Mouse (Mus musculus) CH12.LX (cell line): ENCODE measurements around the gene Gtdc1. TPM values are rescaled to one million over a fixed set of nuclear protein-coding genes. Genes with fewer than 3 reads are reported as not detected.

Source experiments
- DNase-seq: peaks from one replicate; pipeline ENCODE4 v3.0.0-alpha.2; 2013; ENCODE audit errors: extremely low read depth
- H3K27ac ChIP-seq: 2 replicates; pipeline ENCODE4 v1.5.1; 2012; ENCODE audit warnings: low read depth, mild to moderate bottlenecking, control low read depth, moderate library complexity; ENCODE audit not compliant: insufficient read depth
- H3K27me3 ChIP-seq: replicated peaks from 2 replicates; pipeline ENCODE3; 2012; ENCODE audit warnings: inconsistent platforms
- H3K36me3 ChIP-seq, 2 experiments: replicated peaks in 1 of 2; 2 replicates each; pipeline versions ENCODE3 to v1.6.1; 2012; ENCODE audit warnings: inconsistent platforms in 1 of 2, low read length in 1 of 2, mild to moderate bottlenecking in 1 of 2, mixed read lengths in 1 of 2, moderate library complexity in 1 of 2; ENCODE audit not compliant: control insufficient read depth in 1 of 2, insufficient read depth in 1 of 2
- H3K4me1 ChIP-seq, 2 experiments: 2 replicates each; pipeline ENCODE4 v1.6.1; 2012; ENCODE audit warnings: inconsistent platforms in 1 of 2, moderate library complexity in 1 of 2; ENCODE audit not compliant: insufficient read depth in 2 of 2, control insufficient read depth in 1 of 2
- H3K4me2 ChIP-seq: 2 replicates; pipeline ENCODE4 v1.6.1; 2012; ENCODE audit warnings: low read depth, mild to moderate bottlenecking, control low read depth; ENCODE audit not compliant: poor library complexity, insufficient read depth, severe bottlenecking
- H3K4me3 ChIP-seq, 3 experiments: fragments of 150-350 bp in 1 of 3; sonication (generic) in 1 of 3; replicated peaks in 1 of 3; 2 replicates each; pipeline versions ENCODE3 to v1.5.1; 2011 to 2012; ENCODE audit warnings: low read depth in 2 of 3, low read length in 2 of 3, mild to moderate bottlenecking in 2 of 3, moderate library complexity in 2 of 3, control low read depth in 1 of 3, improper control_type of control experiment in 1 of 3, inconsistent platforms in 1 of 3, mixed read lengths in 1 of 3; ENCODE audit not compliant: poor library complexity in 1 of 3
- H3K79me2 ChIP-seq: replicated peaks from 2 replicates; pipeline ENCODE4 v1.6.1; 2012; ENCODE audit warnings: mild to moderate bottlenecking, moderate library complexity; ENCODE audit not compliant: control insufficient read depth, poor library complexity, insufficient read depth, severe bottlenecking; ENCODE audit errors: extremely low read depth
- H3K9ac ChIP-seq: 2 replicates; pipeline ENCODE4 v1.6.1; 2012; ENCODE audit warnings: low read depth, mild to moderate bottlenecking, control low read depth, moderate library complexity; ENCODE audit not compliant: insufficient read depth
- H3K9me3 ChIP-seq: replicated peaks from 2 replicates; pipeline ENCODE3; 2012; ENCODE audit warnings: low read length, inconsistent platforms, mixed read lengths
- BHLHE40 ChIP-seq: IDR thresholded peaks from 2 replicates; pipeline ENCODE4 v1.6.1; 2011; ENCODE audit warnings: mild to moderate bottlenecking, low read depth, low read length, improper control_type of control experiment
- CHD1 ChIP-seq: IDR thresholded peaks from 2 replicates; pipeline ENCODE4 v1.6.1; 2012; ENCODE audit warnings: low read depth, low read length, improper control_type of control experiment, inconsistent platforms
- CHD2 ChIP-seq: IDR thresholded peaks from 2 replicates; pipeline ENCODE4 v1.6.1; 2011; ENCODE audit warnings: low read length, improper control_type of control experiment
- CTCF ChIP-seq, 2 experiments: IDR thresholded peaks in 1 of 2; conservative IDR thresholded peaks in 1 of 2; 2 replicates each; pipeline ENCODE4 v1.5.1; 2011 to 2012; ENCODE audit warnings: low read depth in 2 of 2, low read length in 2 of 2, improper control_type of control experiment in 1 of 2, inconsistent platforms in 1 of 2, mild to moderate bottlenecking in 1 of 2, moderate library complexity in 1 of 2
- E2F4 ChIP-seq: IDR thresholded peaks from 2 replicates; pipeline ENCODE4 v1.6.1; 2011; ENCODE audit warnings: low read depth, low read length, improper control_type of control experiment; ENCODE audit not compliant: insufficient replicate concordance
- EP300 ChIP-seq: IDR thresholded peaks from 2 replicates; pipeline ENCODE4 v1.6.1; 2011; ENCODE audit warnings: low read length, improper control_type of control experiment
- GABPA ChIP-seq: IDR thresholded peaks from 2 replicates; pipeline ENCODE4 v1.6.1; 2012; ENCODE audit warnings: low read depth, low read length, improper control_type of control experiment, inconsistent platforms; ENCODE audit not compliant: insufficient replicate concordance
- HCFC1 ChIP-seq: IDR thresholded peaks from 2 replicates; pipeline ENCODE4 v1.6.1; 2012; ENCODE audit warnings: low read depth, mild to moderate bottlenecking, inconsistent platforms, low read length, improper control_type of control experiment
- IRF4 ChIP-seq: IDR thresholded peaks from 2 replicates; pipeline ENCODE4 v1.6.1; 2014; ENCODE audit warnings: low read depth, mild to moderate bottlenecking, inconsistent platforms, low read length, improper control_type of control experiment
- JUN ChIP-seq: IDR thresholded peaks from 2 replicates; pipeline ENCODE4 v1.6.1; 2011; ENCODE audit warnings: low read depth, mild to moderate bottlenecking, low read length, improper control_type of control experiment, moderate library complexity; ENCODE audit not compliant: insufficient read depth
- JUND ChIP-seq: conservative IDR thresholded peaks from 2 replicates; pipeline ENCODE4 v1.6.1; 2011; ENCODE audit warnings: low read depth, low read length, improper control_type of control experiment
- KAT2A ChIP-seq: IDR thresholded peaks from 2 replicates; pipeline ENCODE4 v1.6.1; 2012; ENCODE audit warnings: low read length, improper control_type of control experiment, inconsistent platforms; ENCODE audit not compliant: insufficient replicate concordance
- MAFK ChIP-seq: IDR thresholded peaks from 2 replicates; pipeline ENCODE4 v1.6.1; 2011; ENCODE audit warnings: low read length, improper control_type of control experiment; ENCODE audit not compliant: insufficient replicate concordance
- MEF2A ChIP-seq: IDR thresholded peaks from 2 replicates; pipeline ENCODE4 v1.6.1; 2014; ENCODE audit warnings: low read depth, mild to moderate bottlenecking, inconsistent platforms, low read length, improper control_type of control experiment, borderline replicate concordance
- MYC ChIP-seq: IDR thresholded peaks from 2 replicates; pipeline ENCODE4 v1.6.1; 2011; ENCODE audit warnings: low read depth, mild to moderate bottlenecking, improper control_type of control experiment, low read length
- NELFE ChIP-seq: IDR thresholded peaks from 2 replicates; pipeline ENCODE4 v1.6.1; 2011; ENCODE audit warnings: low read depth, low read length, improper control_type of control experiment
- PAX5 ChIP-seq: IDR thresholded peaks from 2 replicates; pipeline ENCODE4 v1.6.1; 2012; ENCODE audit warnings: low read length, inconsistent platforms, mixed read lengths
- POLR2A ChIP-seq: IDR thresholded peaks from 2 replicates; pipeline ENCODE4 v1.6.1; 2011; ENCODE audit warnings: low read depth, mild to moderate bottlenecking, improper control_type of control experiment, low read length
- RCOR1 ChIP-seq: conservative IDR thresholded peaks from 2 replicates; pipeline ENCODE4 v1.6.1; 2012; ENCODE audit warnings: low read depth, mild to moderate bottlenecking, inconsistent platforms, low read length, improper control_type of control experiment
- SMC3 ChIP-seq: IDR thresholded peaks from 2 replicates; pipeline ENCODE4 v1.6.1; 2011; ENCODE audit warnings: low read depth, low read length, improper control_type of control experiment
- TCF12 ChIP-seq: IDR thresholded peaks from 2 replicates; pipeline ENCODE4 v1.6.1; 2014; ENCODE audit warnings: low read depth, mild to moderate bottlenecking, inconsistent platforms, low read length, improper control_type of control experiment
- USF2 ChIP-seq: conservative IDR thresholded peaks from 2 replicates; pipeline ENCODE4 v1.6.1; 2011; ENCODE audit warnings: low read depth, low read length, improper control_type of control experiment
- ZKSCAN1 ChIP-seq: IDR thresholded peaks from 2 replicates; pipeline ENCODE4 v1.6.1; 2012; ENCODE audit warnings: low read depth, inconsistent platforms, low read length, improper control_type of control experiment, borderline replicate concordance
- ZMIZ1 ChIP-seq: IDR thresholded peaks from 2 replicates; pipeline ENCODE4 v1.6.1; 2012; ENCODE audit warnings: low read depth, mild to moderate bottlenecking, inconsistent platforms, low read length, improper control_type of control experiment
- dilution Hi-C: fragments of 300-500 bp; cut with MboI; formaldehyde crosslinking; loops from 2 replicates; pipeline ENCODE4 v1.14.3; 2020; ENCODE audit warnings: low sequenced_read_pairs; ENCODE audit not compliant: extremely low pct_unique_long_range_greater_than_20kb, extremely low pct_ligation_motif_present
- in situ Hi-C: fragments of 300-500 bp; cut with MboI; formaldehyde crosslinking; loops from 3 replicates; pipeline ENCODE4 v1.14.3; 2019; ENCODE audit warnings: low sequenced_read_pairs, low pct_ligation_motif_present, low pct_unique_long_range_greater_than_20kb, mixed read lengths
- polyA plus RNA-seq: library from polyadenylated mRNA; unstranded; fragments of >175 nt; gene quantifications from 2 replicates; pipeline ENCODE4 v1.2.1, GENCODE M21; 2012; ENCODE audit warnings: low read depth; ENCODE audit not compliant: insufficient read length
- total RNA-seq, 2 experiments: library from RNA; depleted of rRNA; stranded (reverse); fragments of 300-350 nt in 1 of 2; fragments of >200 nt in 1 of 2; gene quantifications; 2 replicates each; pipeline ENCODE4 v1.2.3; 2012 to 2014

The Gtdc1 gene
- total and polyA plus RNA-seq, 3 experiments: 11.1 to 18.2 (median 15.8) TPM

DNA sequence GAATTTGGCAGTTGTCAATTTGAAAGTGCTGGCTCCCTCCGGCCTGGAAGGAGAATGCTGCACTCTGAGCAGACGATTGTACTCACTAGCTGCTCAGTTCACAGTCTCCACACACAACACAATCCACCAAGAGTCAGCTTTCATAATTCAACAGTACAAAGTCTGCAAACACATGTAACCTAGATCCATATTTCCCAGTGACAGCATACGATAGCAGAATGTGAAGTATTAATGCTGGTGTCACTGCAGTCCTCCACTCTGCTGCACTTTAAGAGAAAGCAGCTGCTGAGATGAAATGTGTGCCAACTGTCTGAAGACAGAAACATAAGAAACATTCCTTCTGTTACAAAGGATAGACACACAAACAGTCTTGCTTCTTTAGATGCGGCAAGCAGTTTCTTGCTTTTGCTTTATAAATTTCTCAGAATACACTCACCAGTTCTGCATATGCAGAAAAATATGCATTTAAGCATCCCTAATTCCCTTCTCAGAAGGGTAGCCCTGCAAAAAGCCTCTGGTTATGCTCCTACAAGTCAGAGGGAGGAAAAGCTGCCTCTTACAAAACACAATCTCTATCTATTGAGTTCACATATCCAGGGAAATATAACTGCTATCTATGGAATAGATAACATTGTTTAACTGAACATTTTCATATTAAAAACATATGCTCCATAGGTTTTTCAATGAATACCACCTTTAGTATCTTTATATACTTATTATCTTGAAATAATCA is 221.4 kb downstream of the Gtdc1 start:
- no peak overlapping the region for H3K4me3 ChIP-seq
- DNase-seq: no peak
- no peaks in the 10 kb centered on the region for H3K36me3 ChIP-seq
- peaks cover 0 to 6% of the 10 kb centered on the region in 2 experiments; a peak in 1 of 4 replicates for H3K4me1 ChIP-seq
- no peaks in the 10 kb centered on the region for H3K27me3 ChIP-seq
- no peaks in the 10 kb centered on the region for H3K9me3 ChIP-seq
- H3K4me2 ChIP-seq: no peak overlapping the region
- dilution Hi-C loops (no loop called here), in situ Hi-C loops (no loop called here)
- H3K27ac ChIP-seq: no peak overlapping the region
- no peak overlapping the region for H3K9ac ChIP-seq
- H3K79me2 ChIP-seq: no peaks in the 10 kb centered on the region
- TF ChIP-seq HCFC1: no peak
- no peak for TF ChIP-seq E2F4
- no peak for TF ChIP-seq GABPA
- no peak for TF ChIP-seq POLR2A
- no peak for TF ChIP-seq SMC3
- no peak for TF ChIP-seq IRF4
- no peak for TF ChIP-seq MAFK
- no peak for TF ChIP-seq CTCF (conservative IDR thresholded peaks at IDR 0.05 in 1 of 2, IDR thresholded peaks at IDR 0.05 in 1 of 2; ENCODE audit: low read depth in 2 of 2, low read length in 2 of 2)
- TF ChIP-seq KAT2A: no peak
- TF ChIP-seq USF2: no peak
- TF ChIP-seq CHD1: no peak
- no peak for TF ChIP-seq TCF12
- TF ChIP-seq RCOR1: no peak
- TF ChIP-seq BHLHE40: no peak
- TF ChIP-seq PAX5: no peak
- TF ChIP-seq MYC: no peak
- TF ChIP-seq NELFE: no peak
- no peak for TF ChIP-seq ZMIZ1
- no peak for TF ChIP-seq CHD2
- no peak for TF ChIP-seq JUN

DNA sequence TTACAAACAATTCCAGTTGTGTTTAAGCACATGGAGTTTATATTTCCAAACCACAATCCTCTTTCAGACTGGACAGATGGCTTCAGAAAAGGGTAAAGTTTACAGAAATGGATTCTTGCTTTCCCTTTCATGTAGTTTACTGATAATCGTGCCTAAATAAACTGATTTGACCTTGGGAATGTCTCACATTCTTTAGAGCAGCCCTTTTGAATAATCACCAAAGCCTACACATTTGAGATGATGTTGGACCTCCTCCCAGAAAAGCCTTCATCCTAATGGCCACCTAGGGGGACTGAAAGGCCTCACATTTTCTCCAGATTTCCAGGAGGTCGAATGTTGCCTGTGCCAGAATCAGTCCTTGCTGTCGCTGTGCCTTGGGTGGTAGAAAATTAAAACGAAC is 227.2 kb downstream of the Gtdc1 start:
- TF ChIP-seq MAFK (no peak), ZMIZ1 (no peak), CHD2 (no peak), MEF2A (no peak), ZKSCAN1 (no peak), GABPA (no peak), JUND (no peak), EP300 (no peak)
- TF ChIP-seq, all 38 proteins: peak for 0
- no peak overlapping the region for H3K9ac ChIP-seq
- DNase-seq: no peak
- no peaks in the 10 kb centered on the region for H3K36me3 ChIP-seq
- in situ Hi-C loops (no loop called here), dilution Hi-C loops (no loop called here)
- H3K27ac ChIP-seq: no peak overlapping the region
- no peak overlapping the region for H3K4me3 ChIP-seq
- no peak overlapping the region for H3K4me2 ChIP-seq
- no peaks in the 10 kb centered on the region for H3K27me3 ChIP-seq
- no peaks in the 10 kb centered on the region for H3K79me2 ChIP-seq
- peaks cover 0 to 6% of the 10 kb centered on the region in 2 experiments; a peak in 1 of 4 replicates for H3K4me1 ChIP-seq
- H3K9me3 ChIP-seq: no peaks in the 10 kb centered on the region
